ENCODE assay signal across 8 mouse cellular contexts in genomic region chr6:8957529-8957887, GRCm38 (mm10). TPM values are rescaled to one million over a fixed set of nuclear protein-coding genes. Genes with fewer than 3 reads are reported as not detected.
DNase-seq lines count a peak whose midpoint lies in the region; ATAC-seq and TF ChIP-seq lines count a peak whose summit lies in the region.

No protein-coding gene starts in this region.

- H3K9me3 ChIP-seq in heart, embryonic 10.5 days: no peaks in the 10 kb centered on the region
- no peaks in the 10 kb centered on the region for H3K9me3 ChIP-seq in MEL (replicated peaks; ENCODE audit: insufficient read depth, low read length)
- H3K9me3 ChIP-seq in forebrain, embryonic 11.5 days (ENCODE audit: control insufficient read depth, low read length): no peaks in the 10 kb centered on the region
- no peaks in the 10 kb centered on the region for H3K9me3 ChIP-seq in kidney, embryonic 15.5 days (replicated peaks)
- H3K9me3 ChIP-seq in midbrain, embryonic 15.5 days: no peaks in the 10 kb centered on the region

- intact Hi-C loops in heart, postnatal 36 days (cut with DNase I): no loop called here
- intact Hi-C loops in left cerebral cortex, postnatal 4 days (cut with DNase I): loop anchor here (10.0 kb wide), 1 partner anchor 277 kb away; no protein-coding TSS in a partner anchor

- no peak for TF ChIP-seq CTCF in MEL (IDR thresholded peaks at IDR 0.05 in 2 of 3, conservative IDR thresholded peaks at IDR 0.05 in 1 of 3; ENCODE audit: control insufficient read depth in 1 of 3, insufficient read depth in 1 of 3, low read depth in 2 of 3, low read length in 3 of 3, poor library complexity in 1 of 3, severe bottlenecking in 1 of 3)

- WGBS in heart, embryonic 10.5 days: 0% methylated on average over 15 of the region's 15 CpGs
- WGBS in forebrain, embryonic 11.5 days: 0% methylated on average over 15 of the region's 15 CpGs
- 0% methylated on average over 15 of the region's 15 CpGs for WGBS in kidney, embryonic 15.5 days
- WGBS in midbrain, embryonic 15.5 days: 3% methylated on average over 15 of the region's 15 CpGs

- no peak overlapping the region for H3K27ac ChIP-seq in heart, embryonic 10.5 days
- no peak overlapping the region for H3K27ac ChIP-seq in MEL (ENCODE audit: control insufficient read depth, low read depth, low read length)
- no peak overlapping the region for H3K27ac ChIP-seq in forebrain, embryonic 11.5 days (ENCODE audit: low read depth, low read length)
- no peak overlapping the region for H3K27ac ChIP-seq in kidney, embryonic 15.5 days
- peak overlapping the region; percentile 65 for H3K27ac ChIP-seq in midbrain, embryonic 15.5 days

- no peaks in the 10 kb centered on the region for H3K36me3 ChIP-seq in heart, embryonic 10.5 days
- H3K36me3 ChIP-seq in MEL (ENCODE audit: control insufficient read depth in 1 of 2, insufficient read depth in 2 of 2, low read length in 2 of 2): no peaks in the 10 kb centered on the region
- no peaks in the 10 kb centered on the region for H3K36me3 ChIP-seq in forebrain, embryonic 11.5 days (ENCODE audit: control insufficient read depth, insufficient read depth, low read length)
- H3K36me3 ChIP-seq in kidney, embryonic 15.5 days: no peaks in the 10 kb centered on the region
- H3K36me3 ChIP-seq in midbrain, embryonic 15.5 days (replicated peaks): no peaks in the 10 kb centered on the region

- peak; percentile 55; the same call in 1 of the 2 replicates for ATAC-seq in forebrain, embryonic 11.5 days (replicated peaks; ENCODE audit: low FRiP score)
- ATAC-seq in kidney, embryonic 15.5 days (replicated peaks; ENCODE audit: low FRiP score): peak; percentile 89
- ATAC-seq in midbrain, embryonic 15.5 days (replicated peaks): peak; percentile 25

- H3K27me3 ChIP-seq in heart, embryonic 10.5 days (ENCODE audit: insufficient read depth, poor library complexity, severe bottlenecking): peaks cover 59% of the 10 kb centered on the region
- no peaks in the 10 kb centered on the region for H3K27me3 ChIP-seq in MEL (ENCODE audit: control insufficient read depth in 1 of 2, insufficient read depth in 2 of 2, low read length in 2 of 2)
- H3K27me3 ChIP-seq in forebrain, embryonic 11.5 days (ENCODE audit: control insufficient read depth, insufficient read depth, low read length): peaks cover 37% of the 10 kb centered on the region
- H3K27me3 ChIP-seq in kidney, embryonic 15.5 days: peaks cover 71% of the 10 kb centered on the region
- peaks cover 29% of the 10 kb centered on the region for H3K27me3 ChIP-seq in midbrain, embryonic 15.5 days (replicated peaks)

- peak; percentile 81 for DNase-seq in heart, embryonic 10.5 days (ENCODE audit: low spot score)
- no peak for DNase-seq in heart, postnatal 36 days
- peak; percentile 3 for DNase-seq in MEL (ENCODE audit: low read depth, low spot score)
- DNase-seq in forebrain, embryonic 11.5 days (ENCODE audit: low spot score): peak; percentile 81
- DNase-seq in left cerebral cortex, postnatal 4 days: no peak
- DNase-seq in thymus, postnatal 25 days: no peak

- H3K4me3 ChIP-seq in heart, embryonic 10.5 days: peak overlapping the region; percentile 24; the same call in 1 of the 2 replicates
- no peak overlapping the region for H3K4me3 ChIP-seq in MEL (ENCODE audit: control insufficient read depth in 1 of 2, insufficient read depth in 1 of 2, low read depth in 2 of 2, low read length in 2 of 2)
- peak overlapping the region; percentile 11; the same call in 1 of the 2 replicates for H3K4me3 ChIP-seq in forebrain, embryonic 11.5 days (ENCODE audit: low read depth, low read length)
- no peak overlapping the region for H3K4me3 ChIP-seq in kidney, embryonic 15.5 days (replicated peaks)
- peak overlapping the region; percentile 38 for H3K4me3 ChIP-seq in midbrain, embryonic 15.5 days

- H3K4me1 ChIP-seq in heart, embryonic 10.5 days: no peaks in the 10 kb centered on the region
- H3K4me1 ChIP-seq in MEL (ENCODE audit: control insufficient read depth in 1 of 2, insufficient read depth in 2 of 2, low read length in 2 of 2): no peaks in the 10 kb centered on the region
- peaks cover 7% of the 10 kb centered on the region; the same call in 1 of the 2 replicates for H3K4me1 ChIP-seq in forebrain, embryonic 11.5 days (replicated peaks; ENCODE audit: control insufficient read depth, insufficient read depth, low read length)
- peaks cover 17% of the 10 kb centered on the region for H3K4me1 ChIP-seq in kidney, embryonic 15.5 days
- peaks cover 36% of the 10 kb centered on the region for H3K4me1 ChIP-seq in midbrain, embryonic 15.5 days

- peak overlapping the region; percentile 52 for H3K4me2 ChIP-seq in forebrain, embryonic 11.5 days (ENCODE audit: low read depth, low read length, severe bottlenecking)
- peak overlapping the region; percentile 46 for H3K4me2 ChIP-seq in kidney, embryonic 15.5 days
- peak overlapping the region; percentile 60 for H3K4me2 ChIP-seq in midbrain, embryonic 15.5 days

- TF ChIP-seq POLR2A in MEL (IDR thresholded peaks at IDR 0.05; ENCODE audit: control insufficient read depth in 1 of 2, insufficient read depth in 1 of 2, low read depth in 1 of 2, low read length in 2 of 2, poor library complexity in 1 of 2): no peak

- H3K9ac ChIP-seq in MEL (ENCODE audit: control insufficient read depth, low read depth, low read length, poor library complexity, severe bottlenecking): no peak overlapping the region
- no peak overlapping the region for H3K9ac ChIP-seq in forebrain, embryonic 11.5 days (ENCODE audit: low read length)
- no peak overlapping the region for H3K9ac ChIP-seq in kidney, embryonic 15.5 days
- peak overlapping the region; percentile 16 for H3K9ac ChIP-seq in midbrain, embryonic 15.5 days

- TF ChIP-seq EP300 in MEL (IDR thresholded peaks at IDR 0.05; ENCODE audit: low read depth in 1 of 2, low read length in 2 of 2): no peak

- no peak for TF ChIP-seq RAD21 in MEL (IDR thresholded peaks at IDR 0.05; ENCODE audit: low read depth, low read length)

- H3K79me2 ChIP-seq in MEL (ENCODE audit: control insufficient read depth, insufficient read depth, low read length, poor library complexity): no peaks in the 10 kb centered on the region

TF ChIP-seq in MEL, 35 proteins besides CTCF, POLR2A, EP300 and RAD21:
- TF ChIP-seq POLR2AphosphoS5 (IDR thresholded peaks at IDR 0.05; ENCODE audit: borderline replicate concordance, low read depth, low read length): no peak
- TF ChIP-seq RCOR1 (IDR thresholded peaks at IDR 0.05; ENCODE audit: low read depth, low read length): no peak
- TF ChIP-seq ETS1 (IDR thresholded peaks at IDR 0.05; ENCODE audit: low read depth, low read length): no peak
- TF ChIP-seq MYC (IDR thresholded peaks at IDR 0.05; ENCODE audit: low read depth, low read length): no peak

RNA-seq across cellular contexts. Expression of gene Nxph1, which starts 9.3 kb away (rescaled TPM):
- not detected in 2 replicates for polyA plus RNA-seq in heart, embryonic 10.5 days (2016; fragmentation: Nextera tagmentation; extraction: Ambion mirVana)
- not detected for total RNA-seq in heart, postnatal 36 days (2021)
- not detected in 2 replicates for total RNA-seq in MEL (2012; rRNA removed)
- polyA plus RNA-seq in MEL (2012; ENCODE audit: insufficient read depth in 1 of 2, insufficient read length in 2 of 2, low read depth in 1 of 2, low replicate concordance in 2 of 2, missing spikeins in 1 of 2): not detected
- polyA plus RNA-seq in forebrain, embryonic 11.5 days (2014; fragmentation: Nextera tagmentation; extraction: Ambion mirVana): 4.9 and 6.9 TPM in 2 replicates
- 0.38 and 0.39 TPM in 2 replicates for polyA plus RNA-seq in kidney, embryonic 15.5 days (2015; fragmentation: Nextera tagmentation; extraction: Ambion mirVana)
- 75.8 and 79.2 TPM in 2 replicates for polyA plus RNA-seq in midbrain, embryonic 15.5 days (2015; fragmentation: Nextera tagmentation; extraction: Ambion mirVana)
- total RNA-seq in left cerebral cortex, postnatal 4 days (2021): 10 to 100 TPM; 67.6 to 70.0 TPM

Comparison
In these comparisons a context has a peak if more than half of its experiments do, and no peak if none do; other contexts are left out.
1. DNase-seq: peak in heart, embryonic 10.5 days (single experiment), MEL (single experiment) and forebrain, embryonic 11.5 days (single experiment); none in heart, postnatal 36 days (0 of 2), left cerebral cortex, postnatal 4 days (single experiment) and thymus, postnatal 25 days (single experiment).
2. H3K4me3 ChIP-seq: peak in heart, embryonic 10.5 days (single experiment), forebrain, embryonic 11.5 days (single experiment) and midbrain, embryonic 15.5 days (single experiment); none in MEL (0 of 2) and kidney, embryonic 15.5 days (single experiment).
3. ATAC-seq: peak in every context shown above with its lines; median percentile 89 in kidney, embryonic 15.5 days; 55 in forebrain, embryonic 11.5 days; 25 in midbrain, embryonic 15.5 days.
4. Peak in every context shown above with its lines, with median percentiles within 50 percentile points of each other: H3K4me2 ChIP-seq.